Mouse (Mus musculus) bone marrow macrophage, adult 2 months (primary cell): ENCODE measurements around the gene Gm12185.
"Not testable (repeated sequence)": the region's sequence is repeated elsewhere in the genome, so short reads cannot be mapped to it uniquely, and the experiment has no call there.

ENCODE experiments used
- CTCF ChIP-seq: IDR thresholded peaks from 2 replicates; pipeline ENCODE4 v1.5.1; 2012; ENCODE audit warnings: low read depth, mild to moderate bottlenecking, low read length, moderate library complexity
- POLR2A ChIP-seq: IDR thresholded peaks from 2 replicates; pipeline ENCODE4 v1.6.1; 2012; ENCODE audit warnings: mild to moderate bottlenecking, low read depth, low read length, borderline replicate concordance

DNA sequence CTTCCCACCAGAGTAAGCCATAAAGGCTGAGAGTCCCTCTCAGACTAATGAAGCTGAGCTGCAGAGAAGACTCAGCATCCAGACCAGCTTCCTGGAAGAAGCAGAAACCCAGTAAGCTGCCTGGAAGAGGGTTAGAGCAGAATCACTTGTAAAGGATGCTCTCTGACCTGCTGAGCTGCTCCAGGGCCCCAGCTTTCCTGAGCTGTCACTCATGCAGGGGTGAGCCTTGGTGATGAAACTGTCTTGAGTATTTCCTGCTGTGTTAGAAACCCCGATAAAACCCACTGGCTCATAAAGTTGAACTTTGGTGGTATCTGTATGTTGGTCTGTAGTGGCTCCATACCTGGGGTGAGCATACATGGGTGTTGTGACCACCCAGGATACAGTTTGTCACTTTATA lies 8.4 kb upstream of the Gm12185 start:
- TF ChIP-seq POLR2A, CTCF: not testable (repeated sequence)
